Mouse (Mus musculus) mouse trophoblast stem cell (cell line): ENCODE data around the gene Ascc1.
"Not testable (repeated sequence)": the region's sequence is repeated elsewhere in the genome, so short reads cannot be mapped to it uniquely, and the experiment has no call there.

ENCODE experiments used
- in situ Hi-C, 2 experiments: fragments of 300-500 bp; cut with MseI, MboI; formaldehyde crosslinking; loops; 2 replicates in 1 of 2; 3 replicates in 1 of 2; pipeline ENCODE4 v1.15.1; 2025

Gene Ascc1

DNA sequence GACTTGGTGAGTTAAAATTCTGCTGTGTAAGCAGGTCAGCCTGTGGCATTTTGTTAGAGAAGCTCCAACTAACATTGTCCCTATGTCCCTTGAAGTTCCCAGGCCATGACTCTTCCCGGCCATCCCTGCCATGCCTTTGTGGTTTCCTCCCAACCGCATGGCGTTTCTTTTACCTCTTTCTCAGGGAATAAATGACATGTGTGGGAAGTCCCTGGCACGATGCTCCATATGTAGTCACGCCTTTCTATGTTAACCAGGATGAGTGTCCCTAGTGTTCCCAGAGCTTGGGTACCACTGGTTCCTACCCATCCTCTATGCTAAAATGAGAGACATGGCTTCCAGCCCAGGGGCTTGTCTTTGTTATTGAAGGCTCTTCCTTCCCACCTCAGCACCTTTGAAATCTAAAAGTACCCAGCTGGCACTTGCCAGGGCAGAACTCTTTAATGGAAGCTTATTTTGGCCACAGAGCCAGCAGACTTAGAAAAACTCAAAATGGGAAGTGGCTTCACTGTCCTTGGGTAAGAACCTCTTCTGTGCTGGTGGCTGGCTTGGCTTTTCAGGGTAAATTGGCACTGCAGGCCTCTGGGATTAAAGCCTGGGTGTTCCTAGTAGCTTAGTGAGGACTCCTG lies 24.8 kb upstream of the Ascc1 start:
- in situ Hi-C loops, result no loop called here

DNA sequence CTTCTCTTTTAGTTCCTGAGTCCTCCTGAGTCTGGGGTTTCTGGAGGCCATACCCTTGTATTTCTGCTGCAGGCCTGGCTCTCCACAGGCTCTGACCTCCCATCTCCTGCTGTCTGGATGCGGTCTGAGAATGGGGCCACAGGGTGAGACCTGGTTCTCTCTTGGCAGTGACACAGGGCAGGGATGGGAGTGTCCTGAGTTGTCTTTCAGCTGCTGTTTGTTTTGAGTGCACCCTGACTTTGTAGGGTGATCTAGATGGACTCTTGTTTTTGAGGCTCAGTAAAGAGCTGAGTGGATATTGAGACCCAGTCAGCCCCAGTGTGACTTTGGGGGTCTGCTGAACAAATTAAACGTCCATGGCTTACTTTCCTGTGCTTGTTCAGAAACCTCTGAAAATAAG lies 24.2 kb upstream of the Ascc1 start:
- in situ Hi-C loops, result no loop called here

DNA sequence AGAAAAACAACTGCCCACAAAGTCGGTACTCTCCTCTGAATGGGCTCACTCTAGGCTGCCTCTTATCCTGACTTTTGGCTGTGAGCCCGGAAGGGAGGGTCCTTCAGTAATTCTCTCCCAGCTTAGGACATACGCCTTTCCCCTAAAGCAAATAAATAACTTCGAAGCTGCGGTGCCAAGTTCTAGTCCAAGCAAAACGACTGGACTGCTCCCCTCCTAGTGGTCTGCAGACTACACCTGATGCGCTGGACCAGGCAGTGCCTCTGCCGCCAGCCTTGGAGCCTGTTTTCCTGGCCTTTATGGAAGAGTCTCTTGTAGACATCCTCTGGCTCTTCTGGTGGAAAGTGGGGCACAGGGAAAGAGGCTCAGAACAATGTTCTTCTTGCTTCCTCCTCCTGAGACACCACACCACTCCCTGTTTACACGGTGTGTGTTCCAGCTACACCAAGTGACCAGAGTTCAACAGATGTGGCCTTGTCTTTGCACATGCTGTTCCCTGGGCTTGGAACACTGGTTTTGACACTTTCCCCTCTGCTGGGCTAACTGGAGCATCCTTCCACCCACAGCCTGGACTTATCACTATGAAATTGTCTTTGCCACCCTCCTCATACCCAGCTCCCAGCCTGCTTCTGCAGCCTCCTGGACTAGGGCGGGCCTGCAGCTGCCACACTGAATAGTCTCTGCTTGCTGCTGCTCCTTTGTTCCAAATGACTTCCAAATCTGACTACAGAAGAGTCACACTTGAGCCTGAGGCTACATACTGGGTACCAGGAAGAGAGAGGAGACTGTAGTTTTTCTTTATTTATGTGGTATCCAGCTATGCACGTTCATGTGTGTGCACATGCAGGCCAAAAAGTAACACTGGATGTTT lies 23.5 kb upstream of the Ascc1 start:
- in situ Hi-C loops, result no loop called here

DNA sequence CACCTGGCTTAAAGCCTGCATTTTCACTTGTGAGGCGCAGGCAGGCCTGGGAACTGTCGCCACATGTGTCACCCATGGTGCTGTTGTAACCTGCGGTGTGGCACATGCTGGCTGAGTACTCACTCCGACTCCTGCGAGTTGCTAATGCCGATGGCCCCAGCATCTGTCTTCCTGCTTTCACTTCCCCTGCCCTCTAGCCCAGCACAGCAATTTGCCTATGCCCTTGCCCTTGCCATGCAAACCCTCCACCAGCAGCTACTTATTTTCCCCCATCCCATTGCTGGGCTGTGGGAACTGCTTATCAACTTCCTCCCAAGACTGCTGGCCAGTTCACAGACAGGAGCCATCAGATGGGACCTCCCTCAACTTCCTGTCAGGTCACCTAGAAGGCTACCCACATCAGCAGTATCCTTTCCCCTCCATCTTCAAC lies 21.8 kb upstream of the Ascc1 start:
- in situ Hi-C loops, result no loop called here

DNA sequence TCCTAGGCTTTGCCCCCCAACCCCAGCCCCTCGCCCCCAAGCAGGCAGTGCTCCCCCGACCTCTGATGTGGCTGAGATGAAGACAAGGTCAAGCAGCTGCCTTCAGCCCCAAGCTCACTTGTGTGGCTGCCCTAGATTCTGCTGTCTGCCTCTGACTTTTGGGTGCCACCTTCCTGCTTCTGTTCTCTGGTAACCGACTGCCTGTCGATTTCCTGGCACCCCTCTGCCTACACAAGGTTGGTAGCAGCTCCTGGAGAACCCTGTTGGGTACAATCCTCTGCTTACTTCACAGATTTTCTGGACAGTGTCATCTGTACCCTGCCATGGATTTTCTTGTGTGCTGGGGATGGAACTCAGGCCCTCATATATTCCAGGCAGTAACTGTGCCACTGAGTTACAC lies 21.3 kb upstream of the Ascc1 start:
- in situ Hi-C loops, result no loop called here

DNA sequence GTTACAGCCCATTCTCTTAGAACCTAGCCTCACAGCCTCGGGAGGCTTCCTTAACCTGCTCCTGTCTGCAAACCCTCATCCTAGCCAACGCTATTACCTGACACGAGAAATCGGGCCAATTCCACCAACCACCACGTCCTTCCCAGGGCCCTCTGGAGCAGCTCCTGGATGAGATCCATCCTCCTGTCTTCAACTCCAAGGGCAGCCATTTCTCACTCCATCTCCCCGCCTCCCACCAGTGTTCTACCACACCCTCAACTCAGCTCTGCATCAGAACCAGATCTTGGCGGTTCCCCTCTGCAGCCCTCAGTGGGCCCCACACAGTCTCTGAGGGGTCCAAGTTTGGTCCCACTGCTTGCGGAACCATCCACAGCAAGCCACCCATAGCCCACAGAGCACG lies 20.8 kb upstream of the Ascc1 start:
- in situ Hi-C loops, result no loop called here

DNA sequence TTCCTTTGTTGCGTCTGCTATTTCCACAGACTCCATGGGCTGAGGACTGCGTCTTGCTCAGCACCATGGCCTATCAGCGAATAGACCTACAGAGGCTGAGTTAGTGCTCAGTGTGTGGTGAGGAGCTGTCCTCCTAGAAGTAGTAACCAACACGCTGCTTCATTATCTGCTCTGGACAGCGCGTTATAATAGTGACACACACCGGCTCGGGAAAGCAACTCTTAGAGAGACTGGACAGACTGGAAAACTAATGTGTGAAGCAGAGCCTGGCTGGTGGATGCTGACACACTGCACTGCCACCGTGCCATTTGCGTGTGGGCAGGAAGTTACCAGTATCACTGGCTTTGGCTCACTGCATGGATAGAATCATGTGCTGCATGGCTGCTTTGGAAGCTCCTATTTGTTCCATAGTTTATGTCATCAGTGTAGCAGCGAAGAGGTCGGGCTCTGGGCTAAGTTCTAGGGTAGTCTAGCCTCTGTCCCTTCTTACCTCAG lies 20.2 kb upstream of the Ascc1 start:
- in situ Hi-C loops, result no loop called here

DNA sequence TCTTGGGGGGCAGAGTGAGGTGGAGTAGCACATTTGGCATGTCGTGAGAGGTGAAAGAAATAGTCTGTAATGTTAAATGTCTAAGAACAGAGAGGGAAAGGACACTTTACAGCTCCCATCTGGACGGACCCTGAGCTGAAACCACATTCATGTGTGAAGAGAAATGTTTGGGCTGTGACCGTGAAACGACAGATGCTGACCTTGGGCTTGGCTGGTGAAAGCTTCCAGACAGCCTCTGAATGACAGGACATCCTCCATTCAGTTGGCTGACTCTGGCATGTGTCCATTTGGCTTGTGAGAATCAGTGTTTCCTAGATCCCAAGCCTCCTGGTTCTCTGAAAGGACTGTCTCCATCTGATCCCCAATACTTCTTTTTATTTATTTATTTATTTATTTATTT lies 14.6 kb upstream of the Ascc1 start:
- in situ Hi-C loops, result no loop called here

DNA sequence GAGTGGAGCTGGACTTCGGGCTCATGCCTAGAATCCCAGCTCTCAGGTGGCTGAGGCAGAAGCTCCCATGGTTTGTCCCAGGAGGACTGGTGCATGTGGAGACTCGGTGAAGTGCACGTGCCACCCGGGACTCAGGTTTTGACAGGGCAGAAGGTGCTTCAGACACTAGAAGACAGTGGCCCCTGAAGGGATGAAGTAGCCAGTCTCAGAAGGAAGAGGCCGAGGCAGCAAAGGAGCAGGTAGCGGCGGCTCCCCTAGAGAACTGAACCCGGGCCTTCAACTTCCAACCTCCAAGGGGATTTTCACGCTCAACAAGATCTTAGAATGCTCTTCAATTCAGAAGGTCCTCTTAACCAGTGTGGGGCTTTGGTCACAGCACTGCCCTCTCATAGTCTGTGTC lies 12.2 kb upstream of the Ascc1 start:
- in situ Hi-C loops, result no loop called here

DNA sequence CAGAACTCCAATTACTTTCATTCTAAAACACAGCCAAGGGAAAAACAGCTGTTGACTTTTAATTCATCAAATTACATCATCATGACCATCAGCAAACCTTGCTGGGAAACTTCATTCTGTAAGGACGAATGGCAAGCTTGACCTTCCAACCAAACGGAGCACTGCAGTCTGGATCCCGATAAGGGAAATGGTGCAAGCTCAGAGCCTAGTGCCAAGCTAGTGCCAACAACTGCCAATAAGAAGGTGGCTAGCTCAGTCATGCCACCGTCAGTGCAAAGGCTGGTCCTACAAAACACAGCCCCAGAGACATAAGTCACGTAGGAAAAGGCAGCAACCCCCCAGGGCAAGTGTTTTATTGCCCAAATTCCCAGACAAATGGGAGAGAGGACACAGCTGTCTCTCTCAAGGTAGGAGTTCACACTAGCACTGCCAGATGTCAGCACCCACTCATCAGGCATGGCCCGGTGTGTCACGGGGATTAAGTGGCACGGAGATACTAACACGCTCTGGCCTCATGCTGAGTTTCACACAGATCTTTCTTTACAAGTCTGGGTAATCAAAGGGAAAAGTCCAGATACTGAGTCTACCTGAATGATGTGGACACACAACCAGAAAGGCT lies 11.2 kb upstream of the Ascc1 start:
- in situ Hi-C loops, result no loop called here

DNA sequence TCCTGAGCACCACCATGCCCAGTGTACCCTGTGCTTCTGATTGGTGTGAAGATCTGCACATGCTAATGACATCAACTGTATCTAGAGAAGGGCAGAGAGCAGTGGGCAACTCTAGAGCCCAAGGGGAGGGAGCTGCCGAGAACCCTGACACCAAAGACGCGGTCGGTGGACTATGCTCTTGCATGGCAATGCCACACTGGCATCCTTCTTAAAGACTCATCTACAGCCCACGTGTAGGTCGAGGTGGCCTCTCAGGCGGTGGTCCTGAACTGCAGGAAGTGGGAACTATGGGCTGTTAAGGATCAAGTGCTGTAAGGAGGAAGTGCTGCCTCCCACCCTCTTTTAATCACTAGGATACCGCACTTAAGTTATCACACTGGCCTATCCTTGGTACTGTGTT lies 10.6 kb upstream of the Ascc1 start:
- in situ Hi-C loops, result no loop called here

DNA sequence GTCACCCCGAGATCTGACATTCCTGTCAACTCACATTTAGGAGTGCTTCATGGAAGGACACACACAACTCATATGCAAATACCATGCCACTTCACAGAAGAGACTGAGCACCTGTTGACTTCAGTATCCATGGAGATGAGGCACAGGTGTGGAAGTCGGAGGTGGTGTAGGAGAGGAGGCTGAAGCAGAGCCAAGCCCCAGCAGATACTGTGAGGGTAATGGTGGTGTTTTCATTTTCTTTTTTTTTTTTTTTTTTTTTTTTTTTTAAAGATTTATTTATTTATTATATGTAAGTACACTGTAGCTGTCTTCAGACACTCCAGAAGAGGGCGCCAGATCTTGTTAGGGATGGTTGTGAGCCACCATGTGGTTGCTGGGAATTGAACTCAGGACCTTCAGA lies 8.8 kb upstream of the Ascc1 start:
- in situ Hi-C loops, result not testable (repeated sequence)

DNA sequence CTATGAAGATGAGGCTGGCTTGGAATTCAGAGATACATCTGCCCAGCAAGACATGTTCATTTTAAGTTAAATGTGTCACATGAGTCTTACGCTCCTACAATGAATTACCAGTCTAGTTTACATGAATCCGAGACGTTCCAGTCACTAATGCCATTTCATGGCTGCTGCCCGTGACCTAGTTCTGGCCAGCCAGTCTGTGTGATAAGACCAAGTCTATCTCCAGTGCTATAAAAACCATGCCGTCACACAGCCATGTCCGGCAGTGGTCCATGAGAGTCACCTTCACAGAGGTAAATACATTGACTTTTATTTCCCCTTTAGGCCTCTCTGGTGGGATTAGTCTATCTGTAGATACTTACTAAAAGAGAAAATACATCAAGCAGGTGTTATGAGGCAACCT lies 6.7 kb upstream of the Ascc1 start:
- in situ Hi-C loops, result no loop called here

DNA sequence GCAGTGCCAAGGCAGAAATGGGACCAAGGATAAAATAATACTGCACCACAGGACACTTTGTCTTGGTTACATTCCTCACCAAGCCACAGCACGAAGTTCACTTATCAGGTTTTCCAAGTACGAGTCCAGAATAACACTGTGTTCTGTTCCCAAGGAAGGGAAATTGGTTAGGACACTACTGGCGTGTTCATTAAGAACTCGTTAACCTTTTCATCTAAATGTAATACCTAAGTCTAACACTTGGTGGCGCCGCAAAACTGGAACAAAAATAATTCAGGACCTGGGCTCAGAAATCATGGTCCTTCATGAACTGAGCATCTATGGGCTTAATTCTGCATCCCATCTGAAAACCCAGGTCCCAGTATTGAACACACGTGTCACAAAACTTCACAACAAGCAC lies 5.0 kb upstream of the Ascc1 start:
- in situ Hi-C loops, result no loop called here

DNA sequence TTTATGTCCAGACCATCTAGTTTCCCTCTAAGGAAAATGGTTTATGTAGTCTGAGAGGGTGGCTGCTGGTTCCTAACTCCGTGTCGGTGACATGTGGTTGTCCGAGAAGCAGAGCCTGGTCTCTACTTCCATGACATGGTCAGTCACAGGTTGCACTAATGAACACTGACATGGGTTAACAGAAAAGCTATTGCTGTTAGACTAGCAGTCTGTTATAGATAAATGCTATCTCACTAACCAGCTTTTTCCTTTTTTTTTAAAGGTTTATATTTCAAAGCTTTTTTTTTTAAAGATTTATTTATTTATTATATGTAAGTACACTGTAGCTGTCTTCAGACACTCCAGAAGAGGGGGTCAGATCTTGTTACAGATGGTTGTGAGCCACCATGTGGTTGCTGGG lies 3.5 kb upstream of the Ascc1 start:
- in situ Hi-C loops, result no loop called here

DNA sequence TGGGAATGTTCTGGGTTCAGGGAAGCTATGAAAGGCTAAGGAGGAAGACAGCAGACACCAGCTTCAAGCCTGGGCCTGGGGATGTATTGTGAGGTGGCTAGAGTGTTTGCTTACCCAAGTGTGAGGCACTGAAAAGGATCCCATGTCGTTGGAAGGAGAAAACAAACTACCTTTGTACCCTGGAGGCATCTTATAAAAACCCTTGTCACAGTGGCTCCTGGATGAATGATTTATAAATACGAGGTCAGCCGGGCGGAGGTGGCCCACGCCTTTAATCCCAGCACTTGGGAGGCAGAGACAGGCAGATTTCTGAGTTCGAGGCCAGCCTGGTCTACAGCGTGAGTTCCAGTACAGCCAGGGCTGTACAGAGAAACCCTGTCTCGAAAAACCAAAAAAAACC lies 942 bp upstream of the Ascc1 start:
- in situ Hi-C loops, result not testable (repeated sequence)

DNA sequence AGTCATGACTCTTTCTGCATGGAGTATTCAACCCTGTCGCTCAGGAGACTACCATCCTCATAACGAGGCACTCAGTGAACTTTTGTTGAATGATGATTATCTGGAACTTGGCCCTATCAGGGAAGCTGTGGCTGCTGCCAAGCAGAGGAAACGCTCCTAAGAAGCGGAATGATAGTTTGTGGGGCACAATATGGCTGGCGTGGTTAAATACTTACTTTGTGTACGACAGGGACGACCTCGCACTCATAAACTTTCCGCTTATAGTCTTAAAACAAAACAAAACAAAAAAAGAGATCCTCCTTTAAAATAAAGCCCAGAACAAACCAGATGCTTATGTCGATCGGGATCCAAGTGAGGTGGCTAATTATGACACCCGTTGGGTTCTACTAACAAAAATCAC lies 402 bp upstream of the Ascc1 start:
- in situ Hi-C loops, result no loop called here

DNA sequence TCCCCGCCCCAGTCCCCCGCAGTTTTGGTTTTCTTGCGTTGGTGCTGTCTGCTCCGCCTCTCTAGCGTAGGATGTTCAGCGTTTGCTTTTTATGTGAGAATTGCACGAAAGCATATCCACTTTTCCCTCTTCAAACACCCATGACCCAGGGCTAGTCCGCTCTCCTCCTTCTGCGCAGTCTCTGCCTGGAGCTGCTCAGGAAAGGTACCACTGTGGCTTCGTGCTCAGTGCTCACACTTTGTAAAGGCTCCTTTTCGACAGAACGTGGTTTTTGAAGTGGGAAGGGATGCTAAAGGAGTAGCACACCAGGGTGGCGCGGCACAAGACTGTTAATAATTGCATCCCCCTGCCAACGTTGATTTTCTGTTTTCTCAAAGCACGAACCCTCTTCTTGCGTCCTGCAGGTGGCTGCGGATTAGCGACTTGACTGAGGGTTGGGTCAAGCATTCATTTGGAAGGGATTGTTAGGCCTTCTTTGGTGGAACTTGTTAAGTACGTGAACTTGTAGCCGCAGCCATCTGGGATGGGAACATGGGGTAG lies 678 bp downstream of the Ascc1 start:
- in situ Hi-C loops, result no loop called here

DNA sequence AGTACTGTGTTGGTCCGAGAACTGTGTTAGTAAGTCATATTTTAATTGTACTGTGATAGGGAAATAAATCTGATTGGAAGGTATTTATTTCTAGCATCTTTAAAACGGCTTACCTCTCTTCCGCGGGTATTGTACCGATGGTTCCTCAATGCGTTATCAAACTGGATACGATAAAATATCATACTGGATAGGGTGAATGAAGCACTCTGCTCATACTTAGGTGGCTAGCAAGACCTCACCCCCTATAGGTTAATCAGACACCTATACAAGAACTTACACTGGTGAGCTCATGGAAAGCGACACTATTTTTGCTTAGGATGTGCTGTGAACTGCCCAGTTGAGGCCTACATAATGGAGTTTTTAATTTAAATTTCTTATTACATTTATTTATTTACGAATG lies 1.2 kb downstream of the Ascc1 start:
- in situ Hi-C loops, result no loop called here

DNA sequence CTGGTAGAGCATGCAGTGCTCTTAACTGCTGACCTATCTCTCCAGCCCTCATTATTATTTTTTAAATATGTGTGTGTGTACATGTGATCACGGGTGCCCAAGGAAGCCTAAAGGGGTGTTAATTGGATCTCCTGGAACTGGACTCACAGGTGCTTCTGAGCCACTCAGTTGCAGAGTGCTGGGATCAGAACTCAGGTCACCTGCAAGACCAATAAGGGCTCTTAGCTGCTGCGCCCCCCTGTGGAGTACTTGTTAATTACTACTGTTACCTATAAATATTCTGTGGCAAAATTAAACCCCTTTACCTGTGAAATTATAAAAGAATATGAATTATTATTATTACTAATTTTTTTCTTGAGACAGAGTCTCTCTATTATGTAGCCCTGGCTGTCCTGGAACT lies 2.7 kb downstream of the Ascc1 start:
- in situ Hi-C loops, result no loop called here

DNA sequence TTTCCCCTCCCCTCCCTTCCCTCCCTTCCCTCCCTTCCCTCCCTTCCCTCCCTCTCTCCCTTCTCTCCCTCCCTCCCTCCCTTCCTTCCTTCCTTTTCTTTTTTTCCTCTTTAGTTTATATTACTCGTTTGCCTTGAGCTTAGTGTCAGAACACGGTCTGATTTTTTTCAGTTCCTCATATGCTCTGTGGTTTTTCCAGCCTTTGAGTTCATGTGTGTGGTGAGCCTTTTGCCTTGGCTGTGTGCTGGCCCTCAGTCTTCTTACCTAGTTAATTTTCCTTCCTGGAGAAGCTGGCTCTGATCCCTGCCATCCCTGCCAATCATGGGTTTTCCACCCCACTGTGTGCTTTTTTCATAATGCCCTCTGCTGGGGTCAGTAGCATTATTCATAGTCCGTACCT lies 6.5 kb downstream of the Ascc1 start:
- in situ Hi-C loops, result no loop called here

DNA sequence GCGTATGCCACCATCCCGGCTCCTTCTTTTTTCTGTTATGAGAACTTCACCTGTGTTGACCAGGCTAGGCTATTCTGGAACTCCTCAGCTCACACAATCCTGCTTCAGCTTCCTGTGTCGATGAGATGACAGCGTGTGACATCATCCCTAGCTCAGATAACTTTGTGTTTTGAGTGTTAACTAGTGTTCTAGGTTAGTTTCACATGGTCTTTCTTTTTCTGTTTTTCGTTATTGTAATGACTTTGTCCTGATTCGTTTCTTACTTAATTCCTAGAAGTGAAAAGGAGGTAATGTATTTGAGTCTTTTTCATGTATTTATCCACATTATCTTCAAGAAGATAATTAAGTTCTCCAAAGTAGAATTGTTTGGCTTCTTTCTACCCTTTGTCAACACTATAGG lies 13.6 kb downstream of the Ascc1 start:
- in situ Hi-C loops, result no loop called here

DNA sequence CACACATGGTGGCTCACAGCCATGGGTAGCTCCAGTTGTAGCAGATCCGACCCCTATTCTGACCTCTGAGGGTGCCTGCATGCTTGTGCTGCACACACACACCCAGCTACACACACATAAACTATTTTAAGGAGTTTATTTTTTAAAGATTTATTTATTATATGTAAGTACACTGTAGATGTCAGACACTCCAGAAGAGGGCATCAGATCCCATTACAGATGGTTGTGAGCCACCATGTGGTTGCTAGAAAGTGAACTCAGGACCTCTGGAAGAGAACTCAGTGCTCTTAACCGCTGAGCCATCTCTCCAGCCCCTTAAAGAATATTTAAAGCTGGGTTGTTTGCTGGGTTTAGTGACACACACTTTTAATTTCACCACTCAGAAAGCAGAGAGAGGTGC lies 16.7 kb downstream of the Ascc1 start:
- in situ Hi-C loops, result no loop called here
